Mouse (Mus musculus) heart, embryonic 13.5 days (tissue): ENCODE data around the gene Auts2. TPM values are rescaled to one million over a fixed set of nuclear protein-coding genes. Genes with fewer than 3 reads are reported as not detected.

ENCODE experiments used
- ATAC-seq: fragments of 200-750 bp; cut with Nextera tagmentation; 2 replicates; pipeline ENCODE4 v1.8.0; 2017; ENCODE audit warnings: moderate TSS enrichment; ENCODE audit not compliant: insufficient number of reproducible peaks, low FRiP score, low TSS enrichment; ENCODE audit errors: extremely low read depth
- H3K27ac ChIP-seq: fragments of 300-500 bp; sonication (generic); replicated peaks from 2 replicates; pipeline ENCODE4 v1.5.1; 2015; ENCODE audit warnings: moderate library complexity, mild to moderate bottlenecking, inconsistent platforms
- H3K27me3 ChIP-seq: fragments of 300-500 bp; sonication (generic); replicated peaks from 2 replicates; pipeline ENCODE4 v1.6.1; 2015; ENCODE audit warnings: mild to moderate bottlenecking, inconsistent platforms
- H3K36me3 ChIP-seq: fragments of 300-500 bp; sonication (generic); 2 replicates; pipeline ENCODE4 v1.6.1; 2015; ENCODE audit warnings: mild to moderate bottlenecking, inconsistent platforms
- H3K4me1 ChIP-seq: fragments of 300-500 bp; sonication (generic); 2 replicates; pipeline ENCODE4 v1.6.1; 2015; ENCODE audit warnings: inconsistent platforms
- H3K4me2 ChIP-seq: fragments of 300-500 bp; sonication (generic); 2 replicates; pipeline ENCODE4 v1.6.1; 2015; ENCODE audit warnings: inconsistent platforms, mild to moderate bottlenecking, moderate library complexity
- H3K4me3 ChIP-seq: fragments of 300-500 bp; sonication (generic); 2 replicates; pipeline ENCODE4 v1.5.1; 2015; ENCODE audit warnings: moderate library complexity, mild to moderate bottlenecking, inconsistent platforms
- H3K9ac ChIP-seq: fragments of 300-500 bp; sonication (generic); 2 replicates; pipeline ENCODE4 v1.6.1; 2015; ENCODE audit warnings: inconsistent platforms, mild to moderate bottlenecking, moderate library complexity
- H3K9me3 ChIP-seq: fragments of 300-500 bp; sonication (generic); 2 replicates; pipeline ENCODE4 v1.6.1; 2016; ENCODE audit warnings: inconsistent platforms
- WGBS: fragments of 180-500 bp; shearing (Covaris S2); methylation state at CpG from one replicate; pipeline ENCODE4 v1.1.7; 2015; ENCODE audit warnings: mixed read lengths; 5-methylcytosine and 5-hydroxymethylcytosine counted together
- polyA plus RNA-seq: library from polyadenylated mRNA; unstranded; fragments of >200 nt; fragmentation: Nextera tagmentation; extraction: Ambion mirVana; gene quantifications from 2 replicates; pipeline ENCODE4 v1.2.1, GENCODE M21; 2015

Gene Auts2
- polyA plus RNA-seq, 1 experiment from 2014 or later = 13.8 TPM

GRCm38 (mm10) chr5:131585684-131586331, 957.3 kb downstream of the Auts2 start:
- Histone ChIP-seq H3K27ac (no peak overlapping the region), H3K9ac (0 out of 2 replicates have a peak overlapping the region, but pooled peaks have one; percentile 1), H3K36me3 (no peaks in the 10 kb centered on the region), H3K4me3 (peak overlapping the region; percentile 1; the same call in 1 of the 2 replicates), H3K27me3 (peaks cover 37% of the 10 kb centered on the region), H3K4me2 (peak overlapping the region; percentile 44), H3K9me3 (no peaks in the 10 kb centered on the region), H3K4me1 (peaks cover 28% of the 10 kb centered on the region)
- WGBS = 45% methylated on average over 26 of the region's 26 CpGs
- no peak for ATAC-seq

GRCm38 (mm10) chr5:131584260-131585135, 958.6 kb downstream of the Auts2 start:
- Histone ChIP-seq H3K36me3 (no peaks in the 10 kb centered on the region), H3K4me2 (no peak overlapping the region), H3K4me1 (peaks cover 28% of the 10 kb centered on the region), H3K27ac (no peak overlapping the region), H3K9me3 (no peaks in the 10 kb centered on the region), H3K27me3 (peaks cover 37% of the 10 kb centered on the region), H3K4me3 (no peak overlapping the region), H3K9ac (no peak overlapping the region)
- WGBS = 40% methylated on average over 12 of the region's 12 CpGs
- no peak; the same call in 1 of the 2 replicates for ATAC-seq

DNA sequence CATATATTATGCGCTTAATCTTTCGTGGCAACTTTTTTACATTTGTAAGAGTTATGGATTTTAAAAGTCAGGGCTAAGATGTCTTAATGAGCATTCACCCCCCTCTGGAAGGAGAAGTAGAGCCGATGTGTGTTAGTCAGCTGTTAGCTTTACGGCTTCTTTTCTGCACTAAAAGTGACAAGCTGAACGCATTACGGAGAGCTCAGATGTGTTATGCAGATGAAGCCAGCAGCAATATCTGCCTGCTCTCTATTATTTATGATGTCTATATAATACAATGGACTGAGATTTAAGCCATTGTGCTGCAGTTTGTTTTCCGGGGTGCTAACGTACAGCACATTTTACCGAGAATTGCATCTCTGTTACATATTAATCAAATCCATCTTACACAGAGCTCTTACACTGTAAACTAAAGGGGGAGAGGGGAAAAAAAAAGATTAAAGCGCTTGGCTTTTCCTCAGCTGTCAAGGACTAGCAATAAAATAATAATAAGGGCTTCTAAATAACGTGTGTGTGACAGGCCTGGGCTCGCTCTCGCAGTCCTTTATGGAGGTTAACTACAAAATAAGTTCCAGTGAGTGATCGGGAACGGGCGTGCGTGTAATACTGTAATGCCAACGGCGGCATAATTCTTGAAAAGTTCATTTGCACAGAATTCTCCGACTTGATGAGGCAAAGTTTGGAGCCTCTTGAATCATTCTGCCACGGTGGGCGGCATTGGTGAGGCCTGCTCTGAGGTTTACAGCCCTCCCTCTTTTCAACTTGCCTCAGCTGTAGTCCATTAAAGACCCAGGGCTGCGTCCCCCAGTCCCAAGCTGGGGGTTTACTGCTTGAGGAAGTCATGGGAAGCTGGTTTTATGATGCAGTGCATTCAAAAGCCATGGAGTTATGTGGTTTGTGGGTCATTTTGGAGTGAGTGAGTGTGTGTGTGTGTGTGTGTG, 961.8 kb downstream of the Auts2 start:
- H3K4me1 ChIP-seq = peaks cover 24% of the 10 kb centered on the region
- H3K27me3 ChIP-seq = peaks cover 21% of the 10 kb centered on the region

GRCm38 (mm10) chr5:131578737-131579136, 964.4 kb downstream of the Auts2 start:
- Histone ChIP-seq H3K9me3 (no peaks in the 10 kb centered on the region), H3K4me3 (no peak overlapping the region), H3K9ac (no peak overlapping the region), H3K4me2 (no peak overlapping the region), H3K27ac (no peak overlapping the region), H3K36me3 (no peaks in the 10 kb centered on the region), H3K27me3 (peaks cover 16% of the 10 kb centered on the region), H3K4me1 (no peaks in the 10 kb centered on the region)
- no peak for ATAC-seq
- 87% methylated on average over 9 of the region's 9 CpGs for WGBS

More for the DNA sequence above, 961.8 kb downstream of the Auts2 start:
- WGBS = 85% methylated on average over 23 of the region's 23 CpGs
- no peak overlapping the region for H3K4me3 ChIP-seq
- ATAC-seq = no peak
- H3K9ac ChIP-seq = no peak overlapping the region
- no peak overlapping the region for H3K27ac ChIP-seq
- H3K4me2 ChIP-seq = no peak overlapping the region
- H3K9me3 ChIP-seq = no peaks in the 10 kb centered on the region
- H3K36me3 ChIP-seq = no peaks in the 10 kb centered on the region

DNA sequence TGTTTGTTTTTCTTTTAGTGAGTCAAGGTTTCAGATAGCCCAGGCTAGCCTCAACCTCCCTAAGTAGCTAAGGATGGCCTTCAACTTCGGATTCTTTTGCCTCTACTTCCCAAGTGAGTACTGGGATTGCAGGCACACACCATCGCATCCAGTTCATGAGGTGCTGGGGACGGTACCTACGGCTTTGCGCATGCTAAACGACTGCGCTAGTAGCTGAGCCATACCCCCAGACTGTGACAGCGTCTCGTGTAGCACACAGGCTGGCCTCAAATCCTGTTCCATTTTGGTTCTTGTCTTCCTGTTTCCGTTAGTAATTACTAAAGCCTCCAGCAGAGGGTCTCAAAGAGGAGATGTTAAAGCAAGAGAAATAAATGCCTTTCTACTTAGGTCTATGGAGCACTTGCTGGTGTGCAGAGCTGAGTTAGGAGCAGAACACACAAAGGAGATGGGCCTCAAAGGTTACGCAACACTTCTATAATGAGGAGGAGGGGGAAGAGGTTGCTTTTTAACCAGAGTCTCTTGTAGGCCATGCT, 967.3 kb downstream of the Auts2 start:
- no peaks in the 10 kb centered on the region for H3K9me3 ChIP-seq
- no peak overlapping the region for H3K27ac ChIP-seq
- H3K4me2 ChIP-seq = no peak overlapping the region
- no peaks in the 10 kb centered on the region for H3K4me1 ChIP-seq
- no peak overlapping the region for H3K4me3 ChIP-seq
- WGBS = 67% methylated on average over 11 of the region's 11 CpGs
- no peaks in the 10 kb centered on the region for H3K36me3 ChIP-seq
- H3K27me3 ChIP-seq = peaks cover 4% of the 10 kb centered on the region; the same call in 1 of the 2 replicates
- no peak overlapping the region for H3K9ac ChIP-seq
- no peak for ATAC-seq

DNA sequence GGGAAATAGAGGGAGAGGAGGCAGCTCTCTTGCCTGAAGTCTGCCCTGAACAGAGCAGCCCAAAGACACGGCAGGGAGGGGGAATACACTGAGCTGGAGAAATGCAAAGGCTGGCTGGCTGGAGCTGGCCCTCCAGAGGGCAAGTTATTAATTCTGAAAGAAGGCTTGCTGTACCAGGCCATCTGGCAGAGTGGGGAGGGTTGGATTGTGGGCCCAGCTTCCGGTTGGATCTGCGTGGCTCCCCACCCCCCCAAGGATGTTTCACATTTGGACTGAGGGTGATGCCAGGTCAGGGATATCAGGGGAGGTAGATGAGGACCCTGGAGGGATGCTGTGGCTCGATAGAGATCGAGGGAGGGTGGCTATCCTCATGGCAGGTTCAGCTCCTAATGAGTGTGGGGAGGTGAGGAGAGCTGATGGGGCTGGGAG, 968.0 kb downstream of the Auts2 start:
- H3K9ac ChIP-seq = no peak overlapping the region
- no peak overlapping the region for H3K27ac ChIP-seq
- no peaks in the 10 kb centered on the region for H3K36me3 ChIP-seq
- H3K27me3 ChIP-seq = peaks cover 2% of the 10 kb centered on the region; the same call in 1 of the 2 replicates
- WGBS = 59% methylated on average over 5 of the region's 5 CpGs
- no peaks in the 10 kb centered on the region for H3K4me1 ChIP-seq
- H3K9me3 ChIP-seq = no peaks in the 10 kb centered on the region
- no peak overlapping the region for H3K4me3 ChIP-seq
- no peak for ATAC-seq
- no peak overlapping the region for H3K4me2 ChIP-seq

DNA sequence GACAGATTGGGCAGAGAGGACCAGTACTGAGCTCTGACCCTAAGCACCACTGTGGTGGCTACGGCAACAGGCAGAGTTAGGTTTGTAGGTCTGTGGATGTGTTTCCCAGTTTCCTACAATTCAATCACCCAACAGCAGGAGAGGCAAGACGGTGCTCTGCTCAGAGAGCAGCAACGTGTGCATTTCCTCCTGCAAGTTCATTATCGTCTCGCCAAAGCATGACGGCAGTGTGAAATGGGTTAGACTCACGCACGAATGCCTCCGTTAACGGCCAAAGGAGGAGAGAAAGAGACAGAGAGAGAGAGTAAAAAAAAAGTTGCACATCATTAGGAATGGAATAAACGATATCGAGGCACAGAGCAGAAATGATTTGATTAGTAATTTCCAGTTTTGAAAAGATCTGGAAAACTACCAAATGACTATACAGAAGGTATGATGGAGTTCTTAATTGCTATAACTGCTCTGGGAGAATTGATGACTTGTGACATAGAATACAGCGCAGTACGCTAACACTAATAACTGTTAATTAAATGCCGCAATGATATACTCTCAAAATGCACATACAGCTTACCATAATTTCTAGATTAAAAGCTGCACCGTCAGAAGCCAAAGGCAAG, 968.6 kb downstream of the Auts2 start:
- no peak overlapping the region for H3K4me2 ChIP-seq
- no peak overlapping the region for H3K27ac ChIP-seq
- H3K9ac ChIP-seq = no peak overlapping the region
- 84% methylated on average over 16 of the region's 16 CpGs for WGBS
- no peaks in the 10 kb centered on the region for H3K27me3 ChIP-seq
- no peaks in the 10 kb centered on the region for H3K36me3 ChIP-seq
- ATAC-seq = no peak
- no peak overlapping the region for H3K4me3 ChIP-seq
- H3K9me3 ChIP-seq = no peaks in the 10 kb centered on the region
- H3K4me1 ChIP-seq = no peaks in the 10 kb centered on the region

DNA sequence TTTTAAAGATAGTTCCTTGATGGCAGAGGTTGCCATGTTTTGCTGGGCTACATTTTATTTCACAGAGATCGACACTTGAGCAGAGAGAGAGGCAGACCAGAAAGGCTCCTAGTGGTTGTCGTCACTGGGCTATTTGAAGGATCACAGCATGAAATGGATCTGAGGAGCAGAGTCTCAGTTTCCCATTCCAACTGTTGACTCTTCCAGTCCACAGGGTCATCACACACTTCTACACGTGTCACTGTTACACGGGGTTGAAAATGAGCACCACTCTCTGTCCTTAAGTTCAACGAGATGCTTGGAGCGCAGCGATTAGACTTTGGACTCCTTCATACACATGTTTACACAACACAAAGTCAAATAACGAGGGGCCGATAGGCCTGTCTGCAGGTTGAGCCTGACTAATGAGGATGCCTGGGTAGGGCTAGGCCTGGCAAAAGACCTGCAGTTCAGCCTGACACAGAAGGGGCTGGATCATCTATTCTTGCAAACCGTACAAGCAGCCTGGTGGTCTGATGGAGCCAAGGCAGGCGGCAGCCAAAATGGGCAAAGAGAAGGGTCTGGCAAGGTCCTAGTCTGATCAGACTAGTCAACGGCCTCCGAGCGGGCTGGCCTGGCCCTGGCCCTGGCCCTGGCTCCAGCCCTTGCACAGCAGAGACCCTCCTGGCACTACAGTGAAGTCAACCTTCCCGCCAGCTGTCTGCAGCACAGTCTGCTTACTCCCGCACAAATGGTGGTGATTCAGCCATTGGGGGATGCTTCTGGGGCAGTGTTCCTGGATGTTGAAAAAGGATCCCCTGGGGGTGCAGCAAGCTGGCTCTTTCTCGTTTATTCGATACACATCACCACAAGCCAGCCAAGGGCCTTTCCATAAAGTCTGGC, 969.6 kb downstream of the Auts2 start:
- Histone ChIP-seq H3K4me2 (no peak overlapping the region), H3K4me3 (no peak overlapping the region), H3K36me3 (no peaks in the 10 kb centered on the region), H3K4me1 (no peaks in the 10 kb centered on the region), H3K27me3 (no peaks in the 10 kb centered on the region), H3K9ac (no peak overlapping the region), H3K9me3 (no peaks in the 10 kb centered on the region), H3K27ac (no peak overlapping the region)
- WGBS = 80% methylated on average over 18 of the region's 18 CpGs
- no peak for ATAC-seq

GRCm38 (mm10) chr5:131566032-131566431, 977.1 kb downstream of the Auts2 start:
- no peak overlapping the region for H3K4me3 ChIP-seq
- H3K27me3 ChIP-seq = no peaks in the 10 kb centered on the region; the same call in 1 of the 2 replicates
- no peak overlapping the region for H3K9ac ChIP-seq
- no peaks in the 10 kb centered on the region for H3K9me3 ChIP-seq
- no peaks in the 10 kb centered on the region for H3K36me3 ChIP-seq
- H3K27ac ChIP-seq = no peak overlapping the region
- no peak overlapping the region for H3K4me2 ChIP-seq
- WGBS = 76% methylated on average over 6 of the region's 6 CpGs
- ATAC-seq = no peak
- H3K4me1 ChIP-seq = no peaks in the 10 kb centered on the region
